Mouse (Mus musculus) intestine, embryonic 14.5 days (tissue): ENCODE measurements around the gene Epha6. TPM values are rescaled to one million over a fixed set of nuclear protein-coding genes. Genes with fewer than 3 reads are reported as not detected.
A peak's percentile ranks its signal among the peaks of the same experiment; 100 is the strongest.

Experiments used
- ATAC-seq: fragments of 200-750 bp; cut with Nextera tagmentation; replicated peaks from 2 replicates; pipeline ENCODE4 v1.8.0; 2017; ENCODE audit warnings: low read depth, moderate number of reproducible peaks, moderate TSS enrichment, moderate library complexity; ENCODE audit not compliant: low FRiP score, low TSS enrichment
- DNase-seq: peaks from one replicate; pipeline ENCODE4 v3.0.0-alpha.2; 2018; ENCODE audit warnings: low spot score
- H3K27ac ChIP-seq: fragments of 300-500 bp; sonication (generic); 2 replicates; pipeline ENCODE4 v1.5.1; 2014; ENCODE audit warnings: low read depth, mild to moderate bottlenecking, control low read depth
- H3K27me3 ChIP-seq: fragments of 300-500 bp; sonication (generic); replicated peaks from 2 replicates; pipeline ENCODE4 v1.6.1; 2014; ENCODE audit warnings: low read length, control low read depth; ENCODE audit not compliant: control insufficient read depth, insufficient read depth
- H3K36me3 ChIP-seq: fragments of 300-500 bp; sonication (generic); 2 replicates; pipeline ENCODE4 v1.6.1; 2014; ENCODE audit warnings: low read length, control low read depth; ENCODE audit not compliant: control insufficient read depth, insufficient read depth
- H3K4me1 ChIP-seq: fragments of 300-500 bp; sonication (generic); replicated peaks from 2 replicates; pipeline ENCODE4 v1.6.1; 2014; ENCODE audit warnings: low read length, control low read depth, mixed read lengths; ENCODE audit not compliant: control insufficient read depth, insufficient read depth
- H3K4me2 ChIP-seq: fragments of 300-500 bp; sonication (generic); 2 replicates; pipeline ENCODE4 v1.6.1; 2014; ENCODE audit warnings: low read length
- H3K4me3 ChIP-seq: fragments of 300-500 bp; sonication (generic); 2 replicates; pipeline ENCODE4 v1.5.1; 2014; ENCODE audit warnings: low read depth, low read length, control low read depth, mixed read lengths
- H3K9ac ChIP-seq: fragments of 300-500 bp; sonication (generic); 2 replicates; pipeline ENCODE4 v1.6.1; 2014; ENCODE audit warnings: mild to moderate bottlenecking, low read length
- H3K9me3 ChIP-seq: fragments of 300-500 bp; sonication (generic); 2 replicates; pipeline ENCODE4 v1.6.1; 2016; ENCODE audit warnings: low read length, control low read depth; ENCODE audit not compliant: control insufficient read depth
- WGBS: fragments of 180-500 bp; shearing (Covaris S2); extraction: QIAGEN DNeasy Blood & Tissue Kit; methylation state at CpG from one replicate; pipeline ENCODE4 v1.1.7; 2014; 5-methylcytosine and 5-hydroxymethylcytosine counted together
- polyA plus RNA-seq: library from polyadenylated mRNA; unstranded; fragments of >200 nt; fragmentation: Nextera tagmentation; extraction: Ambion mirVana; gene quantifications from 2 replicates; pipeline ENCODE4 v1.2.1, GENCODE M21; 2014

The Epha6 gene
- polyA plus RNA-seq: 0.16 and 0.27 TPM in 2 replicates

- peaks cover 38% of the 10 kb centered on the region for H3K27me3 ChIP-seq
- H3K4me1 ChIP-seq: peaks cover 3% of the 10 kb centered on the region; the same call in 1 of the 2 replicates
- H3K27ac ChIP-seq: no peak within 1 kb of the TSS
- DNase-seq: peak; percentile 59
- H3K4me3 ChIP-seq: peak within 1 kb of the TSS; percentile 30
- H3K4me2 ChIP-seq: peak within 1 kb of the TSS; percentile 59
- H3K9ac ChIP-seq: no peak within 1 kb of the TSS
- no peaks in the 10 kb centered on the region for H3K9me3 ChIP-seq
- under 1% methylated on average over 43 of the region's 45 CpGs for WGBS
- H3K36me3 ChIP-seq: no peaks in the 10 kb centered on the region
- ATAC-seq: peak; percentile 54
Measured at GRCm38 (mm10) chr16:60605061-60605831, at the start of gene Epha6. TSS of gene Epha6 (minus strand) at chr16:60605531.

- Histone ChIP-seq H3K36me3 (no peaks in the 10 kb centered on the region), H3K9me3 (no peaks in the 10 kb centered on the region), H3K4me2 (no peak overlapping the region), H3K4me3 (no peak overlapping the region), H3K4me1 (no peaks in the 10 kb centered on the region), H3K9ac (no peak overlapping the region), H3K27me3 (no peaks in the 10 kb centered on the region), H3K27ac (no peak overlapping the region)
- ATAC-seq (no peak), DNase-seq (no peak)
Measured at GRCm38 (mm10) chr16:60651716-60652115, 46.4 kb upstream of the Epha6 start.

GRCm38 (mm10) chr16:60628091-60628490 lies 22.8 kb upstream of the Epha6 start:
- ATAC-seq: no peak
- no peak overlapping the region for H3K9ac ChIP-seq

DNA sequence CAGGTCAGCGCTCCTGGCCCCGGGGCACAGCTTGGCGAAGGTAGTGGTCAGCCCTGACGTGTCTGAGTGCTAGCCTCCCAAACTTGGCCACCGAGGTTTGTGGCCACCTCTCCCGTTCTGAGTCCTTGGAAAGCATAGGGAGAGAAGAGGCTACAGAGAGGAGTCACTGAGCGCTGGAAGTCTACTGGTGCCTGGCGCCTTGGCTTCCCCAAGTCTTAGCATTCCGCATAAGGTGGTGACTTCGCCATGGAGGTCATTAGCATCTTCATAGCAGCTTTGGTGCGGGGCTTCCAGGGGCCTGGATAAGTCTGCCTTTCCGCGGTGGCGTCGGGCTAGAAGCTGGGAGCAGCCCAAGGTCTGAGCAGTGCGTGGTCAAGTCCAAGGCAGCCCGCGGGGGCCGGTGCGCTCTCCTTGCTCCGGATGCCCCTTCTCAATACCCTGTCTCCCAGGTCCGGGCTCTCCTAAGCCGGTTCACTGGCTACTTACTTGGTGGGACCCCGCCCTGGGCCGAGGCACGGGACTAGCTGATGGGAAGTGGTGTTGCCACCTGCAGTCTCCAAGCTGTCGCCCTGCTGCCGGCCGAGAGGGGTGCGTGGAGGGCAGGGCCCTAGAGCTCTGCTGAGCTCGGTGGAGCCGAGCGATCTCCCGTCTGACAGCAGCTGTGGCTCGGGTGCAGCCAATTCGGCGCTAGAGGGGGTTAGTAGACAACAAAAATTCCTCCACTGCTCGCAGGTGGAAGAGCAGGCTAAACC lies 677 bp upstream of the Epha6 start:
- peak; percentile 79 for ATAC-seq
- Histone ChIP-seq H3K9me3 (no peaks in the 10 kb centered on the region), H3K36me3 (no peaks in the 10 kb centered on the region), H3K27me3 (peaks cover 38% of the 10 kb centered on the region), H3K9ac (no peak overlapping the region), H3K4me1 (peaks cover 3% of the 10 kb centered on the region; the same call in 1 of the 2 replicates), H3K4me2 (peak overlapping the region; percentile 59), H3K4me3 (peak overlapping the region; percentile 30), H3K27ac (no peak overlapping the region)
- WGBS: 2% methylated on average over 38 of the region's 38 CpGs
- DNase-seq: peak; percentile 80

More at GRCm38 (mm10) chr16:60628091-60628490, 22.8 kb upstream of the Epha6 start:
- Histone ChIP-seq H3K9me3 (no peaks in the 10 kb centered on the region), H3K4me1 (no peaks in the 10 kb centered on the region), H3K27ac (no peak overlapping the region), H3K4me2 (no peak overlapping the region), H3K36me3 (no peaks in the 10 kb centered on the region), H3K4me3 (no peak overlapping the region), H3K27me3 (no peaks in the 10 kb centered on the region)
- no peak for DNase-seq

DNA sequence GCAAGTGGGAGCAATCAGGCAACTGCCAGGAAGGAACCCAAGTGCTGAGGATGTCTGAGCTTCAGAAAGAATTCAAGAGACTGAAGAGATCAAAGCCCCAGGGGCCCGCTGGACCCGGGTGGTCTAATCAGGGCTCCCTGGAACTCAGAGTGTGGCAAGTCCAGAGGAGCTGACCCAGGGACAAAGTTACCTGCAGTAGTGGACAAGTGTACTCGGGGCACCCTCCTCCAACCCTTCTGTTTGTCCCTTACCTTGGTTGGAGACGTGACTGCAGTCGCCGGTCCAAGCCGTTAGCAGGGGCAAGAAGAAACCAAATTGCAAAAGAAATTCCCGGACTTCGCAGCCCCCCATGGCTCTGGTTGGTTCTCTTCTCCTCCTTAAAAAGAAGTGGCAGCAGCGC lies 718 bp downstream of the Epha6 start:
- Histone ChIP-seq H3K4me3 (peak overlapping the region; percentile 30), H3K9me3 (no peaks in the 10 kb centered on the region), H3K27me3 (peaks cover 38% of the 10 kb centered on the region), H3K9ac (no peak overlapping the region), H3K4me1 (peaks cover 3% of the 10 kb centered on the region; the same call in 1 of the 2 replicates), H3K27ac (no peak overlapping the region), H3K36me3 (no peaks in the 10 kb centered on the region), H3K4me2 (peak overlapping the region; percentile 59)
- ATAC-seq: no peak
- no peak for DNase-seq
- 3% methylated on average over 10 of the region's 10 CpGs for WGBS

GRCm38 (mm10) chr16:60585322-60585721 lies 20.0 kb downstream of the Epha6 start:
- 79% methylated on average over 3 of the region's 3 CpGs for WGBS
- Histone ChIP-seq H3K36me3 (no peaks in the 10 kb centered on the region), H3K4me1 (no peaks in the 10 kb centered on the region), H3K27ac (no peak overlapping the region), H3K9me3 (no peaks in the 10 kb centered on the region), H3K9ac (no peak overlapping the region), H3K4me3 (no peak overlapping the region), H3K4me2 (no peak overlapping the region), H3K27me3 (no peaks in the 10 kb centered on the region)
- ATAC-seq (no peak), DNase-seq (no peak)

- Histone ChIP-seq H3K36me3 (no peaks in the 10 kb centered on the region), H3K9ac (no peak overlapping the region), H3K27me3 (no peaks in the 10 kb centered on the region), H3K4me2 (no peak overlapping the region), H3K9me3 (no peaks in the 10 kb centered on the region), H3K4me1 (no peaks in the 10 kb centered on the region), H3K27ac (no peak overlapping the region), H3K4me3 (no peak overlapping the region)
- no peak for DNase-seq
- ATAC-seq: no peak
- 79% methylated on average over 7 of the region's 7 CpGs for WGBS
Measured at GRCm38 (mm10) chr16:60584695-60585094, 20.6 kb downstream of the Epha6 start.

- H3K4me2 ChIP-seq: no peak overlapping the region
- 76% methylated on average over 2 of the region's 2 CpGs for WGBS
- ATAC-seq (no peak), DNase-seq (no peak)
- no peaks in the 10 kb centered on the region for H3K27me3 ChIP-seq
- no peak overlapping the region for H3K27ac ChIP-seq
- H3K9ac ChIP-seq: no peak overlapping the region
- no peaks in the 10 kb centered on the region for H3K4me1 ChIP-seq
- H3K4me3 ChIP-seq: no peak overlapping the region
- H3K9me3 ChIP-seq: no peaks in the 10 kb centered on the region
- H3K36me3 ChIP-seq: no peaks in the 10 kb centered on the region
Measured at GRCm38 (mm10) chr16:60570546-60570945, 34.8 kb downstream of the Epha6 start.
